Mouse (Mus musculus) layer of hippocampus, postnatal 14 days (tissue): ENCODE results near the gene Prss53. TPM values are rescaled to one million over a fixed set of nuclear protein-coding genes. Genes with fewer than 3 reads are reported as not detected.
A peak's percentile ranks its signal among the peaks of the same experiment; 100 is the strongest.
"Not testable (repeated sequence)": the region's sequence is repeated elsewhere in the genome, so short reads cannot be mapped to it uniquely, and the experiment has no call there.

Source experiments
- DNase-seq, 2 experiments: peaks; one replicate each; pipeline ENCODE4 v3.0.0; 2021 to 2022; ENCODE audit warnings: low spot score in 2 of 2, mixed read lengths in 1 of 2
- total RNA-seq, 2 experiments: library from RNA; stranded (reverse); gene quantifications; 2 replicates each; pipeline ENCODE4 v1.2.3; 2021

Gene Prss53
- total RNA-seq, 2 experiments from 2014 or later: 0.98 to 1.4 TPM

DNA sequence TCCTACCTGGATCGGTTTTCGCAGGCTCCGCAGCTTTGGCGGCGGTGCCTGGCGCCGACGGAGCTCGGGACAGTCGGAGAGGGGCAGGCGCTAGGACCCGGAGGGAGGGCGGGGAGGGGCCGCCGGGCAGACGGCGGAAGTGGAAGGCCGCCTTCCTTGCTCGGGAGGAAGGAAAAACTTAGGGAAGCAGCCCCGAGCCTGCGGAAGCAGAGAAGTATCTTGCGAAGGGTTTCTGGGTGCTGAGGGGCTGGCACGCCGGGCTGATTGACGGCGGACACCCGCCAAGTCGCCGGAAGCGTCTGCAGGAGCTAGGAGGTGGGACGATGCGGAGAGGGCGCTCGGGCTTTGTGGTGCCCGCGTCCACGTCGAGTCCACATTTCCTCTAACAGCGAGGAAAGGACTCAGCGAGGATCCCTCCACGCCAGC lies 14.7 kb downstream of the Prss53 start, which contains the start of gene Zfp646:
Zfp646 (plus strand) TSS at position 181 of the 426 bp plus-strand sequence.
- peak; percentile 77 to 78 for DNase-seq

DNA sequence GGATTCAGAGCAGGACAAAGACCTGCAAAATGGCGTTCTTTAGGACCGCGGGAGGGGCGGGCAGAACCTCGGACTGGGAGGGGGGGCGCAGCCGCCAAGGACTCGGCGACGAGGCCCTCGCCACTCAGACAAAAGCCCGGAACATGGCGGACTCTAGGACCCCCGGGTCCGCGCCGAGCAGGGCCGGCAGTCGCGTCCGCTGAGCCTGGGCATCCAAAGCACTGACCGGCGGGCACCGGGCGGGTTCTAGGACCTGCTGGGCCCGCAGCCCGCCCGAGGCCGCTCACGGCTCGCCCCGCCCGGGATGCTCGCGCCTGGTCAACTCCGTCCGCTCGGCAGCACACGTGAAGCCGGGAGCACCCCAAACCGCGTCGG lies 15.2 kb downstream of the Prss53 start:
- peak; percentile 90 to 96 for DNase-seq

DNA sequence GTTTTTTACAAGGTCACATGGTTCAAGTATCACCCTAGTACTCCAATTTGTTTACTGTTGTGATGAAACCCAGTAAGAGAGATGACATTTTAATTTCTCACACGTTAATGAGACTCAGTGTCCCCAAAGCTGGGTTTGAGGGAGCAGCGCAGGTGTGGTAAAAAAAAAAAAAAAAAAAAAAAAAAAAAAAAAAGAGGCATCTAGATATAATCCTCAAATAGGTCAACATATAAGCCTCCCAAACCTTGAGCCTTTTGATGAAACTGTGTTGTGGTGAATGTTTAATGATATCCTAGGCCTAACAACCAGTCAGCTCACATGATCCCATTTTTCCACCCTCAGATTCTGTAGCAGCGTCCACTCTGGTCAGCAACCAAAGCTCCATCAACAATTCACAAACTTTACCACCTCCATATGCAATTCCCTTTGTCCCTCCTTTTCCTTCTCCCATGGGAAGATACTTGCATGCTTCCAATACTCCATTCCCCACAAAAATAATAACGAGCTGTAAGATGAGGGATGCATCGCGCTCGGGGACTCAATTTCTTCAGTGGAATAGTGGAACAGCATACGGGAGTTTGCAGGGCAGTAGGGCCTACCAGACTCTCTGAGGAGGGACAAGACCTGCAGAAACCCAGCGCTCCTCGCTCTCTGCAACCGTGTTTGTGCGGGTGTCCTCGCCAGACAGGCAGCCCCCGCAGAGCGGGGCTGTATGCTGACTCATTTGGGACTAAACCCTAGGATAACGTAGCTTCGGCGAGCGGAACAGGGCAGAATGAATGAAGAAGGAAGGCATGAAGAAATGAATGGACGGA lies 15.8 kb downstream of the Prss53 start:
- no peak for DNase-seq

DNA sequence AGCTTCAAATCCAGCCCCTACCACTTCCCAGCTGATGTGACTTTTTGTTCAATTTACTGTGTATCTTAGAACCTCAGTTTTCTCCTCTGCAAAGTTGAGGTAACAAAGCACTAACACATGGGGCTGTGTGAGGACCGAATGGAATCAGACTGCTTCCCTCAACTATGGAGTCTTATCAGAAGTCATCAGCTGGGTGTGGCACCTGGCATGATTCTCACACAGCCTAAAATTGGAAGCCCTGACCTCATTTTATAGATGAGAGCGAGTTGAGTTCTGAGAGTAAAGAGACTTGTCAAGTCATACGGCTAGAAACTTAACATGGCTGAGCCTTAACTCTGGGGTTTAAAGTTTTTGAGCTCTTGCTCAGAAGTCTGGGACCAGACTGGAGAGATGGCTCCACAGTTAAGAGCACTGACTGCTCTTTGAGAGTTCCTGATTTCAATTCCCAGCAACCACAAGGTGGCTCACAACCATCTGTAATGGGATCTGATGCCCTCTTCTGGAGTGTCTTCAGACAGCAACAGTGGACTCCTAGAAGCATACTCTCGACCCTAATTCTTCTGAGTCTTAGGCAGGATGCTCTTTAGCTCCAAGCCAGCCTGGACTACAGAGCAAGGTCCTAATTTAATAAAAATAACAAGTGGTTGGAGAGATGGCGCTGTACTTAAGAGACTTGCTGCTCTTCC lies 20.5 kb downstream of the Prss53 start:
- no peak for DNase-seq

DNA sequence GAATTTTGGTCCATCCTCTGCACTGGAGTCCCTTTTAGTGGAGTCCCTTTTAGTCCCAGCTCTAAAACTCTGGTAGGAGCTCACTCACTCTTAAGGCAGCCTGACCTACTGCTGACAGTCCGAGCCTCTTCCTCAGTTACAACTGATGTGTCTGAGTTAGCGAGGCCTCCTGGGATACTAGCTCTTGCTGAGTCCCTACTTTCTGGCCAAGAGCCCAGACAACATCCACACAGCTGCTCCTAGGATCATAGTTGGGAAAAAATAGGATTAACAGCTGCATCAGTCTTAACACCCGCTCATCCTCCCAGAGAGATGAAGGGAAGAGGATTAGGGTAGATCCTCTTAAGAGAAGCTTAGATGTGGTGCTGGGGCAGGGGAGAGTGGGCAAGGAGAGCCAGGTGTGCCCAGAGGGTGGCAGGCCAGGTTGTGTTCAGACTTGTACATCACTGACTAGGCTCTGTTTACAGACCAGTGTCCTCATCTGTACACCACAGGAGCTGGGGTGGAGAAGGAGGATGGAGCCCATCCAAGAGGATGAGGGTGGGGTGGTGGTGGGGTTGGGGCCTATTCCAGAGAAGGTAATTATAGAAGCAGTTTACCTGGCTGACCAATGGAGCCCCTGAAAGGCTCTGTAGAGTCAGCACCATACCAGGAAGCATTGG lies 21.5 kb downstream of the Prss53 start:
- DNase-seq: no peak

DNA sequence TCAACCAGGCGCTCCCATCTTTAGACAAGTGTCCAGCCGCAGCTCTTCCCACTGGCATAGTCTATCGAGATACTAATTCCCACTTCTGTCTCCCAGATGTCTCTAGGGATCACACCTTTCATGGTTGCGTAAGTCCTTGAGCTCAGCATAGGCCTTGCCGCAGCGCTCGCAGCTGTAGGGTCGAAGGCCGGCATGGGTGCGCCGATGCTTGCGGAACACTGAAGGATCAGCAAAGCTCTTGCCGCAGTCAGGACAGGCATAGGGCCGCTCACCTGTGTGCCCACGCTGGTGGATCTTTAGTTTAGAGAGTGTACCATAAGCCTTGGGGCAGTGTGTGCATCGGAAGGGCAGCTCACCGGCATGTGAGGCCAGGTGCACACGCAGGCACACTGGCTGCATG lies 23.1 kb downstream of the Prss53 start:
- no peak for DNase-seq

DNA sequence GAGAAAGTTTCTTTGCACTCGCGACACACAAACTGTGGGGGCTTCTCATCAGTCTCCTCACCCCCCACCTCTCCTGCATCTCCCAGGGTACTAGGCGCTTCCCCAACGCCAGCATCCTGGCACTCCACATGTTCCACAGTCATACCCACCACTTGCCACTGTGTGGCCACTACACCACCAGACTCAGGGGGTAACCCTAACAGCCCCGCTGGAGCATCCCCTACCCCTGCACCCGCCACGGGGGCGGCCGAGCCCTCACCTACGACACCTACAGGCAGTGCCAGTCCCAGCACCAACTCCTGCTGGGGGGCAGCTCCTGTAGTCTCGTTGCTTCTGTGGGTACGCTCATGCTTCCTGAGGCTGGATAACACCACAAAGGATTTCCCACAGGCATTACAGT lies 24.3 kb downstream of the Prss53 start:
- DNase-seq: no peak

DNA sequence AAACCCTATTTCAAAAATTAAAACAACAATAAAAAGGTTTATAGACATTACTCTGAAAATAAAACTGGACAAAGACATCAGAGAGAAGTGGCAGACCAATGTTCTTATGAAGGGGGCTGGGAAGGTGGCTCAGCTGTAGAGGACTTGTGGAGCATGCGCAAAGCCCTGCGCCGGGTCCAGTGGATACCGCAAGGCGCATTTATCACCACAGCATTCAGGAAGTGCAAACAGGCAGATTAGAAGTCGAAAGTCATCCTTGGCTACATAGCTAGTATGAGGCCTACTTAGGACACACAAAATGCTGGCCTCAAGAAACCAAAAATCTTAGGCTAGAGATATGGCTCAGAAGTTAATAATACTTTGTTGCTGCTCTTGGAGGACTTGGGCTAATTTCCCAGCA lies 32.5 kb downstream of the Prss53 start:
- no peak for DNase-seq

DNA sequence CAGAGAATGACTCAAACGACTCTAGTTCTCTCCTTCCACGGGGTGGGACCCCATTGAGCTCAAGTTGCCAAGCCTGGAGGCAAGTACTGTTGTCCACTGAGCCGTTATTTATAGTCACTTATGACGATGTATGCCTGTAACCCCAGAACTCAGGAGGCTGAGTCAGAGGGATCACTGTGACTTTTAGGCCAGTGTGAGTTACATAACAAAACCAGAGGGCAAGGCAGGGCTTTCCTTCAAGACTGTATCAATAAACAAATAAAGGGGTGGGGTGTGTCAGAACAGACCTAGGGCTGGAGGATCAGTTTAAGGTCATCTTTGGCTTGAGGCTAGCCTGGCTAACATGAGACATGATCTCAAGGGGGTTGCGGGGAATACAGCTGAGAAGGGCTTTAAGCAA lies 39.9 kb downstream of the Prss53 start:
- no peak for DNase-seq

DNA sequence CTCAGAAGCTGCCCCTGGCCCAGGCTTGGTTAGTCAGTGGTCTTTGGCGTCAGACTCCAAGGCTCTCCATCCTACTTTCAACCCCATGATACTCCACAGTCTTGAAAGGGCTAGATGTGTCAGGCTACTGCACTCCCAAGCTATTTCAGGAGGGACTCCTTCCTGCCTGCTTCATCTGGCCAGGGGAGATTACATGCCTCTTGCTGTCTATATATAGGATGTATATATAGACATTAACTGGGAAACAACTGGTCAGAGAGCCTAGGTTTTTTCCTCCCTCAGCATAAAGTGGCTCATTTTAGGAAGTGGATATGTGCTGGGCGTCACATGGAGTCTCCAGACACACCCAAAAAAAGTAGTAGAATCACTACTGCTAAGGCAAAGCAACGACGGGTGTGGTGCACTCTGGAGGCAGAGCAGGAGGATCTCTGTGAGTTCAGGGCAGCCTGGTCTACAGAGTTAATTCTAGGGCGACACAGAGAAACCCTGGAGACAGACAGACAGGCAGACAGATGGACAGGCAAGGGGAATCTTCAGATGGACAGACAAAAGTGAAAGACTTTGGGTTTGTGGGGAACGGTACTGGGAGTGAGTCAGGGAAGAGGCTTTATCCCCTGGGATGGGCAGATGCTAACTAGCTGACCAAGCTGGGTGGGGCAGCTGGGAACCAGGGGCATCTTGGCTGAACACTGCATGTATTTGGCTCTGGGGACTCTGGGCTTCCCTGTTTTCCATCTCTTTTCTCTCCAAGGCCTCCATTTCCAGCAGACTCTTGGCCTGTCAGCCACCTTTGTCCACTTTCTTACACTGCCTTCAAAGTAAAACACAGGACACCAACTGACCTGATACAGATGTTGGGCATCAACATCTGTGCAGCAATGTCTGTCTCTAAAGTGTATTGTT lies 40.5 kb downstream of the Prss53 start:
- DNase-seq: no peak

DNA sequence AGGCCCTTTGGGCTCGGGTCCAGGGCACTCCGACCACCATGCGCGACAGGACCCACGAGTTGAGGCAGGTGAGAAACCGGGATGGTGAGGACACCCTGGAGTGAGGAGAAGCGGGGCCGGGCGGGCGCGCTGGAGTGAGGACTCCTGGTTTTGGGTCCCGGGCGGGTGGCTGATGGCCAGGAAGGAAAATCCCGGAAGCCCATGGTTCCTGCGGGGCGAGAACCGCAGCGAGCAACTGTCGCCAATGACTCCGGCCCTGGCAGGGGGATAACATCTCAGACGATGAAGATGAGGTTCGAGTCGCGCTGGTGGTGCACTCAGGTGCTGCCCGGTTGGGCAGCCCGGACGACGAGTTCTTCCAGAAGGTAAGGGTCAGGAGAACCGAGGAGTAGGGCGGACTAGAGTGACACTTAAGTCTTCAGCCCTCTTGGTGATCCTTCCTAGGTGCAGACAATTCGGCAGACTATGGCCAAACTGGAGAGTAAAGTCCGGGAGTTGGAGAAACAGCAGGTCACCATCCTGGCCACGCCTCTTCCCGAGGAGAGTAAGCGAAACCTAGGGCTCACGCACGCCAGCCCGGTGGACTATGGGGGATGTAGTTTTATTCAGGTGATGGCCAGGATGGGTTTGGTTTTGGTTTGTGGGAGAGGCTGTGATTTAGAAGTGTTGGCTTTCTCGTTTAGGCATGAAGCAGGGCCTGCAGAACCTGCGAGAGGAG lies 48.6 kb downstream of the Prss53 start:
- peak; percentile 64 to 84 for DNase-seq

DNA sequence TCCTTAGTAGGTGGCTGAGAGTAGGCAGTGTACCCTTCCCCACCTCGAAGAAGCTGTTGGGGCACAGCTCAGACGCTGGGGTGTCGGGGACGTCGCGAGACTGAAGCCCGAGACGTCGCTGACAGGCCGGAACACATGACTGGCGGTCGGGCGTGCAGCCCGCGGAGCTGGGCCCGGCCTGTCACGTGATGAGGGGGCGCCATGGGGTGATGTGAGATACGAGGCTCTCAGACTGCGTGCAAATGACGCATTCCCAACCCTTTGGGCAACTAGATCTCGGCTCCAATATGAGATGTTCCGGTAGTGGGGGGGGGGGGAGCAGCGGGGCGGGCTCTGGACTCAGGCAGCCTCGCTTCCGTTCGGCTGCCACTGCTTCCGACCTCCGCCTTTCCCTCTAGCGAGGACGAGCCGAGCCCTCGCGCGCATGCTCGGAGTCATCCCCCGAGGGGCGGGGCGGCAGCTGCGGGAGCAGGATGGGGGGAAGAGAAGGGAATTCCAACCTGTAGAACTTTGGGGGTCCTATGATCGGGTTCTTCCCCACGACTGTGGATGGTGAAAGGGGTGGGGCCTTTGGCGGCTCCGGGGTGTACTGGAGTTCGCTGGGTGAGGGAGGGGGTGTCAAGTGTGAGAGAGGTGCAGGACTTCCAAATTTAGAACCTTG lies 49.3 kb downstream of the Prss53 start:
- peak; percentile 95 to 97 for DNase-seq

DNA sequence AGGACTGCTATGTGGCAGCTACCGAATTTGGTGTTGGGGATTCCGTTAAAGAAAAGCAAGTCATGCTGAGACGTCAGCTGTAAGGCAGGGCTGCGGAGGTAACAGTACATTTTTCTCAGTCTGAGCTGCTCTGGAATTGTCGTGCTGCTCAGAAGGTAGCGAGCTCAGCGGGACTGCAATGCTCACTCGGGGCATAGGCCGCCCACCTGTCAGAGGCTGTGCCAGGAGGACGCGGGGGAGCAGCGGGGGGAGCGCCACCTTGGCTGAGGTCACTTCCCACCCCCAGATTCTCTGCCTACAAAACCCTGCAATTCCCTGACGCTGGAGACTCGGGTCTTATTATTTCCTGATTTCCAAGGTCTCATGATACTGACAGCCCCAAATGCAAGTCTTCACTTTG lies 49.9 kb downstream of the Prss53 start:
- no peak for DNase-seq

DNA sequence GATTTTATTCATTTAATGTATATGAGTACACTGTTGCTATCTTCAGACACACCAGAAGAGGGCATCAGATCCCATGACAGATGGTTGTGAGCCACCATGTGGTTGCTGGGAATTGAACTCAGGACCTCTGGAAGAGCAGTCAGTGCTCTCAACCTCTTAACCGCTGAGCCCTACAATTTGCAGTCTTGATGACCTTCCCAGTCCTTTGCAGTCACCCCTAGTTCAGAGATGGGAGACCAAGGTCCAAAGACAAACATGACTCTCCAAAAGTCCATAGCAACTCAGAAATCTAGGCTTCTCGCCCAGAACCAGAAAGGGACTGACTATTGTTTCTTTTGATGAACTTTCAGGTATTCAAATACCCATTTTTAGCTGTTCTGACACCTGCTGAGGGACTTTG lies 50.7 kb downstream of the Prss53 start:
- not testable (repeated sequence) for DNase-seq

DNA sequence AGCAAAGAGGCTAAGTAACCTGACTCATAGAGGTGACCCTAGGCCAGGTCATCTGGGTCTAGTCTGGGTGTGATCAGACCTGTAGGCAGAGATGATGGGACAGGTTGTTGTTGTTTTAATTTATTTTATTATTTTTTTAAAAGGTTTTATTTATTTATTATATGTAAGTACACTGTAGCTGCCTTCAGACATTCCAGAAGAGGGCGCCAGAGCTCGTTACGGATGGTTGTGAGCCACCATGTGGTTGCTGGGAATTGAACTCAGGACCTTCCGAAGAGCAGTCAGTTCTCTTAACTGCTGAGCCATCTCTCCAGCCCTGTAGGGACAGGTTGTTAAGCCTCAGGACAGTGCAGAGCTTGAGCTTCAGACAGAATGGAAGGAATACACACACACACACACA lies 52.9 kb downstream of the Prss53 start:
- not testable (repeated sequence) for DNase-seq

DNA sequence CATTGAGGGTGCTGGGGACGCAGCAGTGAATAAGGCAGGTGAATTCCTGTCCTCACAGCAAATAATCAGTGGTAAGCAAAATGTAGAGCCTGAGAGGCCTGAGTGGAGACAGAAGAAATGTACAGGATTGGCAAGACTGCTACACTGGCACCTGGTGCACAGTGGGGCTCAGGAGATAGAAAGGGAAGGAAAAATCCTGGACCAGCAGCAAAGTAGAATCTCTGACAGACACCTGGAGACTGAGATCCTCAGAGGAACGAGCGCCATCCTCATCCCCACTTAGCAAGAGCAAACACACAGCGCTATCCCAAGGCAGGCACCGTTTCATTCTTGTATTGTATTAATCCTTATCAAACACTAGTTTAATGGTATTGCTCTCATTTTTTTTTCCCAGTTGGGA lies 53.3 kb downstream of the Prss53 start:
- DNase-seq: no peak
